Mouse (Mus musculus) cerebellum, postnatal 4 days (tissue): ENCODE measurements at regions not wholly inside any gene's neighbourhood (a gene's known extent, or its start where the extent isn't known, plus 50 kb on each side); places are given as distances from the start of the nearest gene placed in this dataset.

Source experiments
- DNase-seq, 2 experiments: peaks; one replicate each; pipeline ENCODE4 v3.0.0; 2022; ENCODE audit warnings: low spot score in 2 of 2, mixed read lengths in 1 of 2

- no peak for DNase-seq
Measured at GRCm38 (mm10) chr13:75204417-75204816, 114.8 kb downstream of the Pcsk1 start.

GRCm38 (mm10) chr13:75223944-75224343 is 134.3 kb downstream of the Pcsk1 start:
- no peak for DNase-seq

GRCm38 (mm10) chr13:75225581-75226297 is 136.1 kb downstream of the Pcsk1 start:
- DNase-seq = no peak

- peak; percentile 42 to 67 for DNase-seq
Measured at GRCm38 (mm10) chr13:75227616-75228277, 138.1 kb downstream of the Pcsk1 start.

- DNase-seq = peak in 1 of 2 experiments; percentile 37
Measured at GRCm38 (mm10) chr13:75236424-75236823, 146.8 kb downstream of the Pcsk1 start.
